Mouse (Mus musculus) liver, embryonic 11.5 days (tissue): Measurements from ENCODE around the gene Btbd35f29. TPM values are rescaled to one million over a fixed set of nuclear protein-coding genes. Genes with fewer than 3 reads are reported as not detected.
"Not testable (repeated sequence)": the region's sequence is repeated elsewhere in the genome, so short reads cannot be mapped to it uniquely, and the experiment has no call there.

Source experiments
- ATAC-seq: fragments of 200-750 bp; cut with Nextera tagmentation; replicated peaks from 2 replicates; pipeline ENCODE4 v1.8.0; 2017; ENCODE audit warnings: moderate number of reproducible peaks, mild to moderate bottlenecking, moderate TSS enrichment, moderate library complexity; ENCODE audit not compliant: low FRiP score
- DNase-seq: peaks from one replicate; pipeline ENCODE4 v3.0.0-alpha.2; 2017; ENCODE audit warnings: low spot score
- H3K27ac ChIP-seq: fragments of 300-500 bp; sonication (generic); 2 replicates; pipeline ENCODE4 v1.5.1; 2014; ENCODE audit warnings: mild to moderate bottlenecking, low read depth, low read length, control low read depth
- H3K27me3 ChIP-seq: fragments of 300-500 bp; sonication (generic); replicated peaks from 2 replicates; pipeline ENCODE4 v1.6.1; 2014; ENCODE audit warnings: low read length, mixed read lengths; ENCODE audit not compliant: control insufficient read depth, insufficient read depth
- H3K36me3 ChIP-seq: fragments of 300-500 bp; sonication (generic); 2 replicates; pipeline ENCODE4 v1.6.1; 2014; ENCODE audit warnings: mild to moderate bottlenecking, low read length, moderate library complexity, mixed read lengths; ENCODE audit not compliant: control insufficient read depth, insufficient read depth
- H3K4me1 ChIP-seq: fragments of 300-500 bp; sonication (generic); replicated peaks from 2 replicates; pipeline ENCODE4 v1.6.1; 2014; ENCODE audit warnings: low read length, mixed read lengths; ENCODE audit not compliant: control insufficient read depth, insufficient read depth
- H3K4me2 ChIP-seq: fragments of 300-500 bp; sonication (generic); 2 replicates; pipeline ENCODE4 v1.6.1; 2014; ENCODE audit warnings: mild to moderate bottlenecking, control low read depth, moderate library complexity
- H3K4me3 ChIP-seq: fragments of 300-500 bp; sonication (generic); 2 replicates; pipeline ENCODE4 v1.5.1; 2014; ENCODE audit warnings: low read depth, low read length, control low read depth
- H3K9ac ChIP-seq: fragments of 300-500 bp; sonication (generic); 2 replicates; pipeline ENCODE4 v1.6.1; 2014; ENCODE audit warnings: low read depth, low read length, control low read depth
- H3K9me3 ChIP-seq: fragments of 300-500 bp; sonication (generic); 2 replicates; pipeline ENCODE4 v1.6.1; 2016; ENCODE audit warnings: low read length, inconsistent platforms, mixed read lengths; ENCODE audit not compliant: control insufficient read depth
- WGBS: fragments of 180-500 bp; shearing (Covaris S2); extraction: QIAGEN DNeasy Blood & Tissue Kit; methylation state at CpG from one replicate; pipeline ENCODE4 v1.1.7; 2014; 5-methylcytosine and 5-hydroxymethylcytosine counted together
- polyA plus RNA-seq: library from polyadenylated mRNA; unstranded; fragments of >200 nt; fragmentation: Nextera tagmentation; extraction: Ambion mirVana; gene quantifications from 2 replicates; pipeline ENCODE4 v1.2.1, GENCODE M21; 2014

Gene Btbd35f29
- not detected in 2 replicates for polyA plus RNA-seq

- H3K4me2 ChIP-seq, ATAC-seq, H3K9me3 ChIP-seq, H3K27ac ChIP-seq, H3K27me3 ChIP-seq, H3K9ac ChIP-seq, H3K4me1 ChIP-seq, H3K36me3 ChIP-seq, DNase-seq, H3K4me3 ChIP-seq: not testable (repeated sequence)
- WGBS, result no CpG with 5 or more reads among the region's 4 CpGs
Observed at GRCm38 (mm10) chrX:31117374-31117773, at the start of gene Btbd35f29. Gene Btbd35f29, plus strand, starts transcription at chrX:31117674.

GRCm38 (mm10) chrX:31141416-31141815, 23.9 kb downstream of the Btbd35f29 start:
- not testable (repeated sequence) for H3K4me2 ChIP-seq, H3K9me3 ChIP-seq, H3K27ac ChIP-seq, H3K27me3 ChIP-seq, DNase-seq, H3K9ac ChIP-seq, ATAC-seq, H3K36me3 ChIP-seq, H3K4me1 ChIP-seq, H3K4me3 ChIP-seq
- 76% methylated on average over 2 of the region's 2 CpGs for WGBS

- H3K4me2 ChIP-seq, H3K4me3 ChIP-seq, H3K36me3 ChIP-seq, DNase-seq, H3K27ac ChIP-seq, H3K9ac ChIP-seq, ATAC-seq, H3K9me3 ChIP-seq, H3K27me3 ChIP-seq, H3K4me1 ChIP-seq: not testable (repeated sequence)
Observed at GRCm38 (mm10) chrX:31145144-31145543, 27.7 kb downstream of the Btbd35f29 start.

- not testable (repeated sequence) for H3K4me1 ChIP-seq, ATAC-seq, H3K27ac ChIP-seq, H3K9ac ChIP-seq, H3K27me3 ChIP-seq, H3K4me2 ChIP-seq, H3K4me3 ChIP-seq, DNase-seq, H3K9me3 ChIP-seq, H3K36me3 ChIP-seq
- 81% methylated on average over 1 of the region's 1 CpGs for WGBS
Observed at GRCm38 (mm10) chrX:31145835-31146234, 28.4 kb downstream of the Btbd35f29 start.

GRCm38 (mm10) chrX:31158534-31159085, 41.1 kb downstream of the Btbd35f29 start:
- not testable (repeated sequence) for H3K9ac ChIP-seq, H3K4me2 ChIP-seq, H3K4me1 ChIP-seq, DNase-seq, ATAC-seq, H3K4me3 ChIP-seq, H3K27me3 ChIP-seq, H3K36me3 ChIP-seq, H3K27ac ChIP-seq
- H3K9me3 ChIP-seq, result peaks cover 20% of the 10 kb centered on the region
- 77% methylated on average over 2 of the region's 2 CpGs for WGBS

- H3K9me3 ChIP-seq, result peaks cover 24% of the 10 kb centered on the region
- 57% methylated on average over 2 of the region's 2 CpGs for WGBS
- not testable (repeated sequence) for H3K36me3 ChIP-seq, H3K27me3 ChIP-seq, H3K4me3 ChIP-seq, H3K9ac ChIP-seq, H3K27ac ChIP-seq, H3K4me1 ChIP-seq, H3K4me2 ChIP-seq, ATAC-seq, DNase-seq
Observed at GRCm38 (mm10) chrX:31159450-31160322, 42.2 kb downstream of the Btbd35f29 start.

GRCm38 (mm10) chrX:31160554-31160953, 43.1 kb downstream of the Btbd35f29 start:
- not testable (repeated sequence) for H3K27me3 ChIP-seq, H3K9ac ChIP-seq, ATAC-seq, DNase-seq, H3K36me3 ChIP-seq, H3K4me1 ChIP-seq, H3K27ac ChIP-seq, H3K4me2 ChIP-seq, H3K4me3 ChIP-seq
- 84% methylated on average over 4 of the region's 4 CpGs for WGBS
- peaks cover 26% of the 10 kb centered on the region for H3K9me3 ChIP-seq

- not testable (repeated sequence) for H3K4me2 ChIP-seq, ATAC-seq
Observed at GRCm38 (mm10) chrX:31162638-31163037, 45.2 kb downstream of the Btbd35f29 start.

GRCm38 (mm10) chrX:31165193-31165592, 47.7 kb downstream of the Btbd35f29 start:
- ATAC-seq, H3K27me3 ChIP-seq, H3K9ac ChIP-seq, H3K4me2 ChIP-seq, H3K4me3 ChIP-seq, H3K4me1 ChIP-seq, DNase-seq, H3K27ac ChIP-seq, H3K36me3 ChIP-seq: not testable (repeated sequence)
- peaks cover 16% of the 10 kb centered on the region for H3K9me3 ChIP-seq
- 90% methylated on average over 2 of the region's 3 CpGs for WGBS

More at GRCm38 (mm10) chrX:31162638-31163037, 45.2 kb downstream of the Btbd35f29 start:
- H3K4me1 ChIP-seq, H3K27me3 ChIP-seq, DNase-seq, H3K36me3 ChIP-seq, H3K9ac ChIP-seq, H3K27ac ChIP-seq, H3K4me3 ChIP-seq: not testable (repeated sequence)
- WGBS, result 67% methylated on average over 3 of the region's 3 CpGs
- peaks cover 26% of the 10 kb centered on the region for H3K9me3 ChIP-seq
